Mouse (Mus musculus): ENCODE data around the gene Etv6. TPM values are rescaled to one million over a fixed set of nuclear protein-coding genes. Genes with fewer than 3 reads are reported as not detected.

The Etv6 gene
- polyA plus RNA-seq, 1 experiment from 2014 or later: 3.4 TPM

- H3K36me3 ChIP-seq (ENCODE audit: control insufficient read depth, insufficient read depth, low read length): no peaks in the 10 kb centered on the region
- H3K27me3 ChIP-seq (ENCODE audit: control insufficient read depth, insufficient read depth, low read depth, low read length): no peaks in the 10 kb centered on the region
- H3K9ac ChIP-seq (ENCODE audit: low read depth, low read length): no peak overlapping the region
- no peak overlapping the region for H3K4me3 ChIP-seq (ENCODE audit: low read depth, low read length)
- no peaks in the 10 kb centered on the region for H3K9me3 ChIP-seq (replicated peaks; ENCODE audit: control insufficient read depth, low read length, poor library complexity, severe bottlenecking)
- H3K4me2 ChIP-seq (ENCODE audit: low read length): no peak overlapping the region
- no peaks in the 10 kb centered on the region for H3K4me1 ChIP-seq (ENCODE audit: control insufficient read depth, insufficient read depth, low read length)
- ATAC-seq: no peak
- H3K27ac ChIP-seq (ENCODE audit: low read length): no peak overlapping the region
- 87% methylated on average over 17 of the region's 17 CpGs for WGBS
Observed at GRCm38 (mm10) chr6:134182301-134182948, 146.9 kb downstream of the Etv6 start.

- no peak overlapping the region for H3K4me3 ChIP-seq (ENCODE audit: low read depth, low read length)
- H3K4me1 ChIP-seq (ENCODE audit: control insufficient read depth, insufficient read depth, low read length): peaks cover 2% of the 10 kb centered on the region; the same call in 1 of the 2 replicates
- no peak overlapping the region for H3K4me2 ChIP-seq (ENCODE audit: low read length)
- H3K27ac ChIP-seq (ENCODE audit: low read length): no peak overlapping the region
- no peaks in the 10 kb centered on the region for H3K36me3 ChIP-seq (ENCODE audit: control insufficient read depth, insufficient read depth, low read length)
- no peak overlapping the region for H3K9ac ChIP-seq (ENCODE audit: low read depth, low read length)
- ATAC-seq: no peak
- no peaks in the 10 kb centered on the region for H3K9me3 ChIP-seq (replicated peaks; ENCODE audit: control insufficient read depth, low read length, poor library complexity, severe bottlenecking)
- WGBS: 89% methylated on average over 11 of the region's 11 CpGs
- no peaks in the 10 kb centered on the region for H3K27me3 ChIP-seq (ENCODE audit: control insufficient read depth, insufficient read depth, low read depth, low read length)
Observed at GRCm38 (mm10) chr6:134183592-134184342, 148.3 kb downstream of the Etv6 start.

- ATAC-seq: no peak
- no peak overlapping the region for H3K27ac ChIP-seq (ENCODE audit: low read length)
- H3K4me2 ChIP-seq (ENCODE audit: low read length): no peak overlapping the region
- no peak overlapping the region for H3K4me3 ChIP-seq (ENCODE audit: low read depth, low read length)
- WGBS: 78% methylated on average over 5 of the region's 6 CpGs
- H3K9me3 ChIP-seq (replicated peaks; ENCODE audit: control insufficient read depth, low read length, poor library complexity, severe bottlenecking): no peaks in the 10 kb centered on the region
- no peaks in the 10 kb centered on the region for H3K27me3 ChIP-seq (ENCODE audit: control insufficient read depth, insufficient read depth, low read depth, low read length)
- H3K4me1 ChIP-seq (ENCODE audit: control insufficient read depth, insufficient read depth, low read length): peaks cover 14% of the 10 kb centered on the region
- no peak overlapping the region for H3K9ac ChIP-seq (ENCODE audit: low read depth, low read length)
- H3K36me3 ChIP-seq (ENCODE audit: control insufficient read depth, insufficient read depth, low read length): no peaks in the 10 kb centered on the region
Observed at GRCm38 (mm10) chr6:134186286-134186903, 150.9 kb downstream of the Etv6 start.

GRCm38 (mm10) chr6:134188719-134189118 is 153.2 kb downstream of the Etv6 start:
- no peak overlapping the region for H3K9ac ChIP-seq (ENCODE audit: low read depth, low read length)
- no peaks in the 10 kb centered on the region for H3K27me3 ChIP-seq (ENCODE audit: control insufficient read depth, insufficient read depth, low read depth, low read length)
- no peak overlapping the region for H3K27ac ChIP-seq (ENCODE audit: low read length)
- H3K36me3 ChIP-seq (ENCODE audit: control insufficient read depth, insufficient read depth, low read length): no peaks in the 10 kb centered on the region
- peaks cover 14% of the 10 kb centered on the region for H3K4me1 ChIP-seq (ENCODE audit: control insufficient read depth, insufficient read depth, low read length)
- no peak overlapping the region for H3K4me3 ChIP-seq (ENCODE audit: low read depth, low read length)
- 40% methylated on average over 3 of the region's 3 CpGs for WGBS
- ATAC-seq: 0 out of 2 replicates have a peak, but pooled peaks have one; percentile 15
- H3K9me3 ChIP-seq (replicated peaks; ENCODE audit: control insufficient read depth, low read length, poor library complexity, severe bottlenecking): no peaks in the 10 kb centered on the region
- no peak overlapping the region for H3K4me2 ChIP-seq (ENCODE audit: low read length)

GRCm38 (mm10) chr6:134189174-134189573 is 153.7 kb downstream of the Etv6 start:
- Histone ChIP-seq H3K4me1 (ENCODE audit: control insufficient read depth, insufficient read depth, low read length) (peaks cover 14% of the 10 kb centered on the region), H3K27me3 (ENCODE audit: control insufficient read depth, insufficient read depth, low read depth, low read length) (no peaks in the 10 kb centered on the region), H3K9ac (ENCODE audit: low read depth, low read length) (no peak overlapping the region), H3K4me3 (ENCODE audit: low read depth, low read length) (no peak overlapping the region), H3K4me2 (ENCODE audit: low read length) (no peak overlapping the region), H3K9me3 (replicated peaks; ENCODE audit: control insufficient read depth, low read length, poor library complexity, severe bottlenecking) (no peaks in the 10 kb centered on the region), H3K36me3 (ENCODE audit: control insufficient read depth, insufficient read depth, low read length) (no peaks in the 10 kb centered on the region), H3K27ac (ENCODE audit: low read length) (no peak overlapping the region)
- 39% methylated on average over 5 of the region's 5 CpGs for WGBS
- peak; percentile 1; the same call in 1 of the 2 replicates for ATAC-seq

GRCm38 (mm10) chr6:134189575-134190132 is 154.2 kb downstream of the Etv6 start:
- H3K9ac ChIP-seq (ENCODE audit: low read depth, low read length): no peak overlapping the region
- no peak overlapping the region for H3K4me2 ChIP-seq (ENCODE audit: low read length)
- peaks cover 14% of the 10 kb centered on the region for H3K4me1 ChIP-seq (ENCODE audit: control insufficient read depth, insufficient read depth, low read length)
- no peaks in the 10 kb centered on the region for H3K9me3 ChIP-seq (replicated peaks; ENCODE audit: control insufficient read depth, low read length, poor library complexity, severe bottlenecking)
- no peaks in the 10 kb centered on the region for H3K27me3 ChIP-seq (ENCODE audit: control insufficient read depth, insufficient read depth, low read depth, low read length)
- peak; percentile 55; the same call in 1 of the 2 replicates for ATAC-seq
- no peaks in the 10 kb centered on the region for H3K36me3 ChIP-seq (ENCODE audit: control insufficient read depth, insufficient read depth, low read length)
- H3K27ac ChIP-seq (ENCODE audit: low read length): no peak overlapping the region
- no peak overlapping the region for H3K4me3 ChIP-seq (ENCODE audit: low read depth, low read length)
- WGBS: 31% methylated on average over 7 of the region's 7 CpGs

GRCm38 (mm10) chr6:134190597-134191278 is 155.2 kb downstream of the Etv6 start:
- 55% methylated on average over 7 of the region's 7 CpGs for WGBS
- H3K27ac ChIP-seq (ENCODE audit: low read length): no peak overlapping the region

GRCm38 (mm10) chr6:134192710-134193109 is 157.2 kb downstream of the Etv6 start:
- Histone ChIP-seq H3K9ac (ENCODE audit: low read depth, low read length) (no peak overlapping the region), H3K27ac (ENCODE audit: low read length) (no peak overlapping the region), H3K27me3 (ENCODE audit: control insufficient read depth, insufficient read depth, low read depth, low read length) (no peaks in the 10 kb centered on the region), H3K36me3 (ENCODE audit: control insufficient read depth, insufficient read depth, low read length) (no peaks in the 10 kb centered on the region), H3K4me2 (ENCODE audit: low read length) (no peak overlapping the region), H3K4me3 (ENCODE audit: low read depth, low read length) (no peak overlapping the region), H3K4me1 (ENCODE audit: control insufficient read depth, insufficient read depth, low read length) (peaks cover 12% of the 10 kb centered on the region), H3K9me3 (replicated peaks; ENCODE audit: control insufficient read depth, low read length, poor library complexity, severe bottlenecking) (no peaks in the 10 kb centered on the region)
- ATAC-seq: no peak

More at GRCm38 (mm10) chr6:134190597-134191278, 155.2 kb downstream of the Etv6 start:
- Histone ChIP-seq H3K4me2 (ENCODE audit: low read length) (no peak overlapping the region), H3K4me1 (ENCODE audit: control insufficient read depth, insufficient read depth, low read length) (peaks cover 14% of the 10 kb centered on the region), H3K36me3 (ENCODE audit: control insufficient read depth, insufficient read depth, low read length) (no peaks in the 10 kb centered on the region), H3K9ac (ENCODE audit: low read depth, low read length) (no peak overlapping the region), H3K4me3 (ENCODE audit: low read depth, low read length) (no peak overlapping the region), H3K27me3 (ENCODE audit: control insufficient read depth, insufficient read depth, low read depth, low read length) (no peaks in the 10 kb centered on the region), H3K9me3 (replicated peaks; ENCODE audit: control insufficient read depth, low read length, poor library complexity, severe bottlenecking) (no peaks in the 10 kb centered on the region)
- no peak for ATAC-seq

Data from midbrain, embryonic 16.5 days (tissue).